Mouse (Mus musculus) embryo, embryonic 10.5 days (tissue): ENCODE data around the gene Bnip1.

Experiments
- DNase-seq: peaks from one replicate; pipeline ENCODE4 v3.0.0-alpha.2; 2015; ENCODE audit warnings: low spot score

Bnip1 gene

DNA sequence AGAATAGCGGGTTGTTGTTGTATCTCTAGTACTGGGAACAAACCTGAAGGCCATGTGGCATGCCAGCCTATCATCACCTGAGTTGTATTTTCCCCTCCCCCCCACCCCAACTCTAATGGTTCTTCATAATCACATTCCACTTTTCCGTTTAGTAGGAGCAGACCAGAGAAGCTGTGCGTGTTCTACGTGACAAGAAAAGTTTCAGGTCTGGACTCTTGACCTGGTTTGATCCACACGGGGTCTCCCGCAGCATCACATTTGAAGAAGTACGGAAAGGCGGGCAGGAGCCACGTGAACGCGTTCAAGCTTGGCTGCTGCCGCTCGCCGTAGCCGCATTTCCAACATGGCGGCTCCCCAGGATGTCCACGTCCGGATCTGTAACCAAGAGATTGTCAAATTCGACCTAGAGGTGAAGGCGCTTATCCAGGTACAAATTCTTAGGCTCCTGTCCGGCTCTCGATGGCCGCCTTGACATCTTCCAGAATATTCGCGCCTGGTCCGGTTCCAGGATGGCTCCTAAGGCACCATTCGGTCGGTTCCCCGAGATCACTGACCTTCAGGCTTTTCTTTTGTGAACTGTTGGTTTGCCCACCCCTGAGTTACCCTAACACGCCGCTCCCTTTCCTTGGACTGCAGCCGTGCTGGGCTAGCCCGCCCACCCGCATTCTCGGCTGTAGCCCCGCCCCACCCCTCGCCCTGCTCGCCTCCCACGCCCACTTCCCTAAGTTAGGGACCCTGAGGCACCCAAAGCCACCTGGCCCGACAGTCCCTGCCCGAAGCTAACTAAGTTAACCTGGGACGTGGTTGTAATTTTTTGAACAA is at the start of gene Bnip1:
Gene Bnip1, plus strand, starts transcription at position 317 of the 822 bp plus-strand sequence.
- DNase-seq, result peak; percentile 89

DNA sequence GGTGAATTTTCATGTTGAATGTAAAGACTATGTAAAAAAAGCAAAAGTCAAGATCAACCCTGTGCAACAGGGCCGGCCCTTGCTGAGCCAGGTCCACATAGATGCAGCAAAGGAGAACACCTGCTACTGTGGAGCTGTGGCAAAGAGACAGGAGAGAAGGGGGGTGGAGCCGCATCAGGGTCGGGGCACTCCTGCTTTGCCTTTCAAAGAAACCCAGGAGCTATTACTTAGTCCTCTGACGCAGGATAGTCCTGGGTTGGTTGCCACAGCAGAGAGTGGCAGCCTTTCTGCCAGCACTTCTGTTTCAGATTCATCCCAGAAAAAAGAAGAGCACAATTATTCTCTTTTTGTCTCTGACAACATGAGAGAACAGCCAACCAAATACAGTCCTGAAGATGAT is 38.3 kb upstream of the Bnip1 start:
- no peak for DNase-seq

DNA sequence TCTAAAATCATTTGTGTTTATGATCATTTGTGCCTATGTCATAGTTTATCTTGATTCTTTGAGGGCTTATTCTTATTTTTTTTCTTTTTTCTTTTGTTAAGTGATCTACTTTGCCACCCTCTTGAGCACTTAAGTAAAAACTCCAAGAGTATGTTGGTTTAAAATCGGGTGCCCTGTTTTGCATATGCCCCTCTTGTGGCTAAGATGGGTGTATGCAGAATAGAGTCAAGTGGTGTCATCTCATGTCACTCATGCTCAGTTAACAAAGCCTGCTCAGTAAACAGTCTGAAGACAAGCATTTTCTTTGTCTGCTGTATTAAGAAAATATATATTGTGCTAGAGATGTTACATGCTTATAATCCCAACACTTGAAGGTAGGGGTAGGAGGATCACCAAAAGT is 37.6 kb upstream of the Bnip1 start:
- DNase-seq, result no peak

DNA sequence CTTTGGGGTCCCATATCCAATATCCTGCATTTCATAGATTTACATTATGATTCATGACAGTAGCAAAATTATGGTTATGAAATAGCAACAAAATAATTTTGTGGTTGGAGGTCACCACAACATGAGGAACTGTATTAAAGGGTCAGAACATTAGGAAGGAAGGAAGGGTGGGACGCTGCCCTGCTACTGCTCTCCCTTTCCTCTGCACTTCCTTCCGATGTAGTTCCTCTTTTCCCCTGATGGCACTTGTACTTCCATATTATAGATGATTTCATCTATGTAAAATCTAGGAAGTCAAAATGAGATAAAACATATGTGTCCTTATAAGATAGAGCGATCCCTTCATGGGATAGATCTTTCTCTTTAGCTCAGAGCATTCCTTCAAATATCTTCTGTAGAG is 30.9 kb upstream of the Bnip1 start:
- DNase-seq, result no peak

DNA sequence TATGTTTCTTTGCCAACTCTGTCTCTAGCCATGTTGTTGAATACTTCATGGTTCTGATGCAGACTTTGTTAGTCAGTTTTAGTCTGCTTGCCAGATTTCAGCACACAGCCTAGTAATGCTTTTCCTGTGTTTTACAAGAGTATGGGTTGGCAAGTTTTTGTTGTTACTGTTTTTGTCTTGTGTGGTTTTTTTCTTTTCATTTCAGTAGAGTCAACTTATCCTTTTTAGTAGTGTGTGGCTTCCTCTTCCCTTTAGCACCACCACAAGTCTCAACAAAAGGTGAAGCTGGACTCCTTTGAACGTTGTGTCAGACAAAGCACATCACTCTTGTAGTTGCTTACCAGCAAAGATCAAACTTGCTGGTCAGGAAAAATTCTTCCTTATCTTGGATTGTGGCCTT is 28.6 kb upstream of the Bnip1 start:
- DNase-seq, result no peak

DNA sequence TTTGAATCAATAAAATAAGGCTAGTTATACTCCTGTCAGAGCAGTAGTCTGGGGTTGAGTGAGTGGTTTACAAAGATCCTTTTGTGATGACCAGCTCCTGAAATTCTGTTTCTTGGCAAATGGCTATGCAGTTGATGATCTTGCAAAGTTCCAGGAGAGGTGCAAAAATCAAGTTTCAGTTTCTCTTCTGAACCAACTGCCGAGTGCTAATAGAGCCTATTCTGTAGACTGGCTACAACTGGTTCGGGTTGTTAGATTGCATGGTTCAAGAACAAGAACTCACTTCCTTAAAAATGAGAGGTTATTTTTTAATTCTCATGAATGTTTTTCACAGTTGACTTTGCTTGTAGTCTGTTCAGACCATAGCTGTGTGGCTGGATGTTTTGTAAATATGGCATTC is 27.4 kb upstream of the Bnip1 start:
- no peak for DNase-seq

DNA sequence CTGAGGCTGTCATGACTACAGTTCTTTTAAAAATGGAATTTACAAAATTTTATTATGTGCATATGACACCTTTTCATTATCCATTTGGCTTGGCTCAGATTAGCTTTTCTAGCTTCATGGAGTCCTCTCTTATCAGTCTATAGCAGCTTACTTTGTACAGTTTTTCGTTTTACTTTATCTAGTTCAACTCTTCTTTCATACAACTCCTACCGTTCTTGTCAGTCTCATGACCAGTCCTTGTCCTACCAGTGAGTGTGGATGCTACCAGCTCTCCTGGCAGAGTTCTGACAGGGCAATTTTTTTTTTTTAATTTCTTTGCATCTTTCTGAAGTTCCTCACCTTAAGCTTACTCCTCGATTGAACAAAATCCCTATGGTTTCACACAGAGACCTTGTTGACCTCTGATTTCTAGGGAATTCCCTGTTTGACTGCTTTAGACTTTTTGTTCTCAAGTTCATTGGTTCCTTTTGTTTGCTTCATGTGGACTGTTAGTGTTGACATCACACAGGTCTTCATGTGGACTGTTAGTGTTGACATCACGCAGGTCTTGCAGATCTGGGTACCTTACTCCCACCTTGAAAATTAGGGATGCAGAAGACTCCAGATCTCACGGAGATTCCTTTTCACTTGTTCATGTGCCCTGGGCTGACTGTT is 13.6 kb upstream of the Bnip1 start:
- no peak for DNase-seq

DNA sequence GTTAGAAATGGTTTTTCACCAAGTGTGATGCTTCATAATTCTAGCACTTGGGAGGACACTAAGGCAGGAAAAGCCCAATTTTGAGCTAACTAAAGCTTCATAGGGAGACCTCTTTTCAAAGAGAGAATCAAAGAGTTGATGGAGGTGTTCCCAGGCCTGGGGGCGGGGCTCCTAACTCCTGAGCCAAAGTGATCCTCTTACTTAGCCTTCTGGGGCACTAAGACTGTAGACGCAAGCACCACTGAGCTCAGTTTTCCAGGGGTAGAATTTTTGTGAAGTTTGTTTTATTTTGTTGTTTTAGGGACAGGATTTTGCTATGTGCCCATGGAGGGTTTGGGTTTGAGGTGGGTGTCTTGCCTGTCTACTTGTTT is 13.1 kb upstream of the Bnip1 start:
- no peak for DNase-seq

DNA sequence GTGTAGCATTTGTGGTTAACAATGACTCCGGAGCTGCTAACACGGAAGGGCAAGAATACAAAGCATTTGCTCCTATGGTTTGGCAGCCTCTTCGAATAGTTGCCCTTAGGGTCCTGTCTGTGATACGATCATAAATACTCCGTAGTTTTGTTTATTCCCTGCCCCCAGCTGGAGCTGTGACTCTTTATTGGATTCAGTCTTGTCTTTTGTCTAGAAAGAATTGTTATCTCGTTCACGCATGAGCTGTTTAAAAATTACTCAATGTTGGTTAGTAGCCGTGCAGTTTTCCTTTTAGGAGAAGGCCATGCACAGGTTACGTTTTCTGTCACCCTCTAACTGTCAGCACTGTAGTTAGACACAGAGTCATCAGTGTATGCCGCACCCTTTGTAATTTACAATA is 4.7 kb upstream of the Bnip1 start:
- peak; percentile 21 for DNase-seq

DNA sequence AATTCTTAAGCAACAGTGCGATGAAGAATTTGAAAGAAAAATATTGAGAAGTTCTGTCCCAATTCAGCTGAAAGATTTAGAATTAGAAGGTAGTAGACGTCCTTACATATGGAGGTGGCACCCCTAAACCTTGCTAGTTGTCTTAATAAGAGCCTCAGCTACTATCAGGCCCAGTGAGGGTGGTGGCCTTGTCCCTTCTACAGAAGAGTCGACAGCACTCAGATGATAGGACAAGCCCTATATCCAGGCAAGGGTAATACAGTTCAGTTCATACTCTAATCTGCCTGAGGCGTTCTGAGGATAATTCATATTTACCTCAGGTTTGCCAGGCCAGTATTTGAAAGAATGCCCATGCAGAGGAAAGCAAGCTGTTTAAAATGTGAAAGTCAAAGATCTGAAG is 2.9 kb upstream of the Bnip1 start:
- DNase-seq, result no peak

DNA sequence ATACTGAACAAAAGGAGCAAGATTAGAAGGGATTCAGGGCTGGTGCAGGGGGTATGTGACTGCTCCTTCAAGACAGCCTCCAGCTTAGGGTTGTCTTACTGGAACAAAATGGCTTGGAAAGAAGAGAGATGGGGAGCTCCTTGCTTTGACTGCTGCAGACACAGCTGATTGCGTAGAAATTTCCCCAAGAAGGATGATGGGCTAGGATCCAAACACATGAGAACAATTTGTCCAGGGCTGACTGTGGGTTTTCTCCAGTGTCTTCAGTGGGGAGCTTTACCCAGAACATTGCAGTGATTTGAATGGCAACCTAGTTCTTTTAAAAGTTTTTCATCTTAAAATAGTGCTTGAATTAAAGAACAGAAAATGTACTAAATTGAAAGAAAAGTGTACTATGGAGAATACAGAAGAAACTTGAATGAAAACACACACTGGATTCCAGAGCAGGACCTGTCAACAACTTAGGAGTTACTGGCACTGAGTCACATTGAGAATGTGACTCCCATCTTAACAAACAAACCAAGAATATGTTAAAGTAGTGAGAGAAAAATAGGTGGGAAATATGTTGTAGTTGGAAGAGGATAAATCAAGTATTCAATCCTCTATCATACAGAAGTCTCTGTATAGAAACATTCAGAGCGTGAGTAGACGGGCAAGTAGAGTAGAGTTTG is 2.3 kb upstream of the Bnip1 start:
- DNase-seq, result no peak

DNA sequence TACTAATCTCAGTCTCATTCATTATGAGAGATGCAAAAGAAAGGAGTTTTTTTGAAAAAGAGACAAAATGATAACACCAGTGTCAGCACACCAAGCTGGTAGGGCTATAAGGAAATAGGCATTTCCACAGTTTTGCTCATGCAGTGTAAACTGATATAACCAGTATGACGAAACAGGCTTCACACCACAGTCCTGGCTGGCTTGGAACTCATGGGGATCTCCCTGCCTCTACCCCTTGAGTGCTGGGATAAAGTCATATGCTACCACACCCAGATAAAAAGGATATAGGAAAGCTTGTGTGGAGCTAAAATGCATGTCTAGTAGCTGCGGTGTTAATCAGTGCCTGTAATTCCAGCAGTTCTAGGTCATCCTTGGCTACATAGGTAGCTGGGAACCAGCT is 1.4 kb upstream of the Bnip1 start:
- no peak for DNase-seq

DNA sequence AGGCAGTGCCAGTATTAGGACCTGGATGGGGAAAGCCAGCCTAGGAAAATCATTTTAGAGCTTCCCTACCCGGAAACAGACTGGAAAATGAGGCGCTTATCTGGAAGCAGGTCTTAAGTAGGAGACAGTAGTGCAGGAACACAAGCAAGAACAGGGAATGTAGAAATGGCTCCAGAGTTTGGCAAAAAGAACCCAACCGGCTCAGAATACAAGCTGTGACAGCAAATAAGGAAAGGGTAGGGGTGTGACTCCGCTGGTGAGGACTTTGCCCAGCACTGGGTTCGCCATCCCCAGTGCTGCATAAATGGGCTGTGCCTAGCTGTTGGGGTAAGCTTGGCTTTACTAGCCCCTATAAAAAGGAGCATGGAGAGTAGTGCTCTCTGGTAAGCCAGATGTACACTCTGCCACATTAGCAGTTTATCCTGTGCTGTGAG is 761 bp downstream of the Bnip1 start:
- DNase-seq, result no peak

DNA sequence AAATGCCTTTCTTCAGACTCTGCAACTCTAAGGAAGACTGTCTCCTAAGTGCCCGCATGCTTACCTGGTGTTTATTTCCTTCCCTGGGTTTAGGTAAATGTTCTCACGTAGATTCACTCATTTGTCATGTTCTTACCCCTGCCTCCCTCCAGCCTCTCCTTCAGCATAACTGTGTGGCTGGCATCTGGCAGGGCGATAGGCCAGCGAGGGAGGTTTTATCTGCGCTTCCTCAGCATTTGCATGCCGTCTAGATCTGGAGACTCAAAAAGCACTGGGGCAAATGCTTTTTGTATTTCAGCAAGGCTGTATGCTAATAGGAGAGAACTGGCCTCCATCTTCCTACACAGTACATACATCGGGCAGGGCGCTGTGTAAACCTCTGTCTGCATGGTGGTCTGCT is 3.7 kb downstream of the Bnip1 start:
- no peak for DNase-seq

DNA sequence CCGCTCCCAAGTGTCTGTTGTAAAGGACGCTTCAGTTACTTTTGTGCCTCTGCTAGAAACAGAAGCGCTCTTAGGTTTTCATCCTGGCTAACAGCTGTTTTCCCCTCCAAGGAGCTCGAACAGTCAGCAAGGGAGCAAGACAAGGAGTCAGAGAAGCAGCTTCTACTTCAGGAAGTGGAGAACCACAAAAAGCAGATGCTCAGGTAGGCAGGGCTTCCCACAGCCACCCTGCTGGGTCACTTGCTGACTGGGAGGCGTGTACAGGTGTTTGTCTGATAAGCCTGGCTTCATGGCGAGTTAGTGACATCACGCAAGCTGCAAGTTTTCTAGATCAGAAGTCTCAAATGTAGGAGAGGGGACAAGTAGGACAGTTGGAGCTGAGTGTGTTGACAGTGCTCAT is 5.7 kb downstream of the Bnip1 start:
- no peak for DNase-seq

DNA sequence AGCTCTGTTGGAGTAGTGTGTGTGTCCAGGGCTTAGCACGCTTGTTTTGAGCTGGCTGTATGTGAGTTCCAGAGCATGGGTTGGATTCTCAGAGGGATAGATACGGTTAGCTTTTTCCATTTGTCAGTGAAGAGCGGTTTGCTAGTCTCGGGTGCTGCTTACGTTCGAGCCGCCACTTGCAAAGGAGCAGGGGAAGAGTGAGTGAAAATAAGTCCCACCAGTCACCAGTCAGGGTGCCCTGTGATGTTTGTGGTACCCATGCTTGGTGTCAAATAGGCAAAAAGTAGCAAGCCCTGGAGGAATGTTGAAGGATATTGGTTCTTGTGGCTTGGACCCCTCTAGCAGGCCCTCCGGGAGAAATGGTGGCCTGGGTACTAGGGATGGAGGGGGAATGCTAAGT is 8.1 kb downstream of the Bnip1 start:
- no peak for DNase-seq

DNA sequence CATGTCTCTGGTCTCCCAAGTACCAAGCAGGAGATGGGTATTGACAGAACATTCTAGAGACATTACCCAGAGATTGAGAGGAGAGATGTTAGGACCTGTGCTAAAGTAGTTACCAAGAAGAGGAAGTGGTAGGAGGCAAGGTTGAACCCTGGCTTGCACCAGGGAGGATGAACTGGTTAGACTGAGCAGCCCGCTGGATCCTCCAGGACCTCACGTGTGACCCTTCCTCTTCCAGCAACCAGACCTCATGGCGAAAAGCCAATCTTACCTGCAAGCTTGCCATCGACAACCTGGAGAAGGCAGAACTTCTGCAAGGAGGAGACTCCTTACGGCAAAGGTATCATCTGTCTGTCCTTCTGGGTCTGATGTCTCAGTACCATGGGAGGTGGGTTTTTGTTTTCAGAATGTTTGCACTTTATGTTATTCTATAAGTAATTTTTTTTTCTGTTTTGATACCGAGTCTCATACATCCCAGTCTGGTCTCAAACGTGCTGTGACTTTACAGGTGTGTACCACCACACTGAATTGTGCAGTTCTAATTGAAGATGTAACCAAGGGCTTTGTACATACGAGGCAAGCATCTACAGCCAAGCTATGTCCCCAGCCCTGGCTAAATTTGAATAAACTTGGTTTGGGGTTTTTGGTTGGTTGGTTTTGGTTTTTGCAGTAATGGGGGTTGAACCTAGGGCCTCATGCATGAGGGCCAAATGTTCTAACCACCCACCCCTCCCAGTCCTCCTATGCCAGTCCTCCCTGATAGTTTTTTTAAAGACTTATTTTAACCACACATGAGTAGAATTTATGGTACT is 8.8 kb downstream of the Bnip1 start:
- no peak for DNase-seq

DNA sequence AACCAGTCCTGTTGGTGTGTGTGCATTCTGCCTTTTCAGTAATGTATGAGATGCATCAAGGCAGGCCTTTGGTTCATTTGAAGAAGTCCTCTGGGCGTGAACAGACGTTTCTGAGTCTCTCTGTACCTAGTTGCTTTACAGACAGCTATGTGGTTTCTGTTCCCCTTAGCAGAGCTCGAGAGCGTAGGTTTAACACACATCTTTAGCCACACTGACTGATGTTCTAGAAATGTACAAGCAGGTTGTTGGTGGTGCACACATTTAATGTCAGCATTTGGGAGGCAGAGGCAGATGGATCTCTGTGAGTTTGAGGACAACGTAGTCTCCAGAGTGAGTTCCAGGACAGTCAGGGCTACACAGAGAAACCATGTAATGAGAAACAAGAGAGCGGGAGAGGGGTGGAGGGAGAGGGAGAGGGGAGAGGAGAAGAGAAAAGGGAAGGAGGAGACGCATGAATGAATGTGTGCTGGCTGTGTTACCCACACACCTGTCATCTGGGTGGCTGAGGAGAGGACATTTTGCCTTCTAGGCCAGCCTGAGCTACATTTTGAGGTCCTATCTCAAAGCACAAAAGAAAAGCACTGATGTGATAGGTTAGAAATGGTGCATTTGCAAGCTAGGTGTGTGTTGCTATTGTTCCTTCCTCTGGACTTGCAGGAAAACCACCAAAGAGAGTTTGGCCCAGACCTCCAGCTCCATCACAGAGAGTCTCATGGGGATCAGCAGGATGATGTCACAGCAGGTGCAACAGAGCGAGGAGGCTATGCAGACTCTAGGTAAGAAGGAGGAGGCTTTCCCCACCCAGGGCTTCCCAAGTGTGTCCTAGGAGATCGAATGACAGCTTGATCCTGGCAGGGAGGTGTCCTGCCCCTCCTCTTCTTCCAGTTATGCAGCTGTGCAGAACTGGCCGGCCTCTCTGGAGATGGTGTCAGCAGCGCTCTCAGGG is 9.7 kb downstream of the Bnip1 start:
- DNase-seq, result no peak

DNA sequence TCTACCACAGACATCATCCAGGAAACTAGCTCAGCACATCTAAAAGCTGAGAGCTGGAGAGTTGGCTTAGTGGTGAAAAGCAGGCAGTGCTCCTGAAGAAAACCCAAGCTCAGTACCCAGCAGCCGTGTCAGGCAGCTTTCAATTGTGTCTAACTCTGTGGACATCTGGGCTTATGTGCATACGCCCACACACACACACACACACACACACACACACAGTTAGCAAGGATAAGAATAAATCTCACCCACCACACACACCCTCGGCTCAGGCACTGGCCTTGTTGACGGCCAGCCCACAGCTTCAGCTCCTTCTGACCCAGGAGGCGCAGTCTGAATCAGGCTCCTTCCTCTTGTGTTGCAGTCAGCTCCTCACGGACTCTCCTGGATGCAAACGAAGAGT is 10.7 kb downstream of the Bnip1 start:
- no peak for DNase-seq

DNA sequence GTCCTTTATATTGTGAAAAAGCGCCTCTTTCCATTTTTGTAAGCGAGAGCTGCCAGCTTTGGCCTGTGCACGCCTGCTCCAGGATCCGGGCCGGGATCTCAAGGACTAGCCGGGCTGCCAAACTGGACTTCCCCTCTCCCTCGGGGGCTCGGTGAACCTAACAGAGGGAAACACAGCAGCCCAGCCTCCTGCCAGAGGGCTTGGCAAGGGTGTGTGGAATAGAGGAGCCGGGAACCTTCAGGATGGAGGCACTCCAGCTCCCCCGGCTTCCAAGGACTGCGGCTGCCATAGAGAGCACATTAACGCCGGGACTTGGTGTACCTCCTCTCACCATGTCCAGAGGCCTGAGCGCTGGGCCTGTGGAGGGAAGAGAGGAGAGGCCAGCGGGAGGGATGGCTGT is 11.2 kb downstream of the Bnip1 start:
- no peak for DNase-seq

DNA sequence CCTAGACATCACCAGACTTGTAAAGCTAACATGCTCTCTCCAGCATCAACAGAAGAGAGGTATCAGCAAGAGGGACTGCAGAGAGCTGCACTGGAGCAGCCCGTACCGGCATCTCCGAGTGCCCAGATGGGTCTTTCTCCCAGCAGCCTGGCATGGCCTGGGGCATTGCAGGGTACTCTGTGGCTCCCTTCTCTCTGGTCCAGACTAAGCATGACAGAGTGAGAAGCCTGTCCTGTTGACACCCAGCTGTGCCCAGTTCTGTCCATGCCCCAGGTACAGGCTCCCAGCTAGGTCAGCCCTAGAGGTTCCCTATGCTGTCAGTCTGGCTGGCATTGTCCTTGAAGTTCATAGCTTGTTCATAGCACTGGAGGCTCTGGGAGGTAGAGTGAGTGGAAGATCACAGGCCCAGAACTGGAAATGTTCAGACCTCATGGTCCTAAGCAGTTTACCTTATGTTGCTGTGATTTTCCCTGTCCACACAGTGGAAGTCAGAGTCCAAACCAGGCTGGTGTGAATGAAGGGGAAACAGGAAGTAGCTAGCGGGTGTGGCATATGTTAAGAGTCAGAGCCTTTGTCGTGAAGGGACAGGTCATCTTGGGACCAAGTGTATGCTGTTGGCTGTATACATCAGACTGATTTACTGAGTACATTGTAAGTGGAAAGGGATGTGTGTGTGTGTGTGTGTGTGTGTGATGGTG is 12.4 kb downstream of the Bnip1 start:
- DNase-seq, result no peak
